Mouse (Mus musculus): ENCODE results near the gene Hoga1. TPM values are rescaled to one million over a fixed set of nuclear protein-coding genes. Genes with fewer than 3 reads are reported as not detected.
"Not testable (repeated sequence)": the region's sequence is repeated elsewhere in the genome, so short reads cannot be mapped to it uniquely, and the experiment has no call there.

Gene Hoga1
- polyA plus RNA-seq, 1 experiment from 2014 or later: 1.3 TPM

- no peak overlapping the region for H3K4me2 ChIP-seq (ENCODE audit: low read length)
- no peak overlapping the region for H3K9ac ChIP-seq (replicated peaks; ENCODE audit: low read length)
Measured at GRCm38 (mm10) chr19:42071886-42072608, 26.6 kb downstream of the Hoga1 start.

GRCm38 (mm10) chr19:42072802-42073201 is 27.4 kb downstream of the Hoga1 start:
- H3K27me3 ChIP-seq (ENCODE audit: control insufficient read depth, insufficient read depth, low read length): no peaks in the 10 kb centered on the region
- H3K9ac ChIP-seq (replicated peaks; ENCODE audit: low read length): no peak overlapping the region
- no peak overlapping the region for H3K4me2 ChIP-seq (ENCODE audit: low read length)
- no peak overlapping the region for H3K4me3 ChIP-seq (replicated peaks; ENCODE audit: low read depth, low read length)
- H3K9me3 ChIP-seq (ENCODE audit: control insufficient read depth, low read length): no peaks in the 10 kb centered on the region
- WGBS: 79% methylated on average over 7 of the region's 7 CpGs
- H3K36me3 ChIP-seq (ENCODE audit: control insufficient read depth, insufficient read depth, low read length): peaks cover 40% of the 10 kb centered on the region
- no peak overlapping the region for H3K27ac ChIP-seq (replicated peaks; ENCODE audit: low read depth, low read length)
- no peak for ATAC-seq (ENCODE audit: low FRiP score, low TSS enrichment)
- no peak for DNase-seq
- no peaks in the 10 kb centered on the region for H3K4me1 ChIP-seq (ENCODE audit: control insufficient read depth, insufficient read depth, low read length)

More at GRCm38 (mm10) chr19:42071886-42072608, 26.6 kb downstream of the Hoga1 start:
- ATAC-seq (ENCODE audit: low FRiP score, low TSS enrichment) (no peak), DNase-seq (no peak)
- Histone ChIP-seq H3K9me3 (ENCODE audit: control insufficient read depth, low read length) (no peaks in the 10 kb centered on the region), H3K27me3 (ENCODE audit: control insufficient read depth, insufficient read depth, low read length) (no peaks in the 10 kb centered on the region), H3K36me3 (ENCODE audit: control insufficient read depth, insufficient read depth, low read length) (peaks cover 36% of the 10 kb centered on the region), H3K4me3 (replicated peaks; ENCODE audit: low read depth, low read length) (no peak overlapping the region), H3K4me1 (ENCODE audit: control insufficient read depth, insufficient read depth, low read length) (no peaks in the 10 kb centered on the region), H3K27ac (replicated peaks; ENCODE audit: low read depth, low read length) (no peak overlapping the region)
- WGBS: 85% methylated on average over 15 of the region's 15 CpGs

GRCm38 (mm10) chr19:42075051-42075450 is 29.6 kb downstream of the Hoga1 start:
- Histone ChIP-seq H3K4me1 (ENCODE audit: control insufficient read depth, insufficient read depth, low read length) (no peaks in the 10 kb centered on the region), H3K9ac (replicated peaks; ENCODE audit: low read length) (no peak overlapping the region), H3K27ac (replicated peaks; ENCODE audit: low read depth, low read length) (no peak overlapping the region), H3K9me3 (ENCODE audit: control insufficient read depth, low read length) (no peaks in the 10 kb centered on the region), H3K36me3 (ENCODE audit: control insufficient read depth, insufficient read depth, low read length) (peaks cover 52% of the 10 kb centered on the region), H3K4me3 (replicated peaks; ENCODE audit: low read depth, low read length) (no peak overlapping the region), H3K4me2 (ENCODE audit: low read length) (no peak overlapping the region), H3K27me3 (ENCODE audit: control insufficient read depth, insufficient read depth, low read length) (no peaks in the 10 kb centered on the region)
- 82% methylated on average over 2 of the region's 2 CpGs for WGBS
- no peak for DNase-seq
- no peak for ATAC-seq (ENCODE audit: low FRiP score, low TSS enrichment)

- ATAC-seq (ENCODE audit: low FRiP score, low TSS enrichment) (no peak), DNase-seq (no peak)
- H3K27ac ChIP-seq (replicated peaks; ENCODE audit: low read depth, low read length): no peak overlapping the region
- no peak overlapping the region for H3K4me3 ChIP-seq (replicated peaks; ENCODE audit: low read depth, low read length)
- WGBS: 89% methylated on average over 16 of the region's 16 CpGs
- H3K9me3 ChIP-seq (ENCODE audit: control insufficient read depth, low read length): no peaks in the 10 kb centered on the region
- no peaks in the 10 kb centered on the region for H3K4me1 ChIP-seq (ENCODE audit: control insufficient read depth, insufficient read depth, low read length)
- H3K9ac ChIP-seq (replicated peaks; ENCODE audit: low read length): no peak overlapping the region
- H3K36me3 ChIP-seq (ENCODE audit: control insufficient read depth, insufficient read depth, low read length): peaks cover 52% of the 10 kb centered on the region
- no peaks in the 10 kb centered on the region for H3K27me3 ChIP-seq (ENCODE audit: control insufficient read depth, insufficient read depth, low read length)
- H3K4me2 ChIP-seq (ENCODE audit: low read length): no peak overlapping the region
Measured at GRCm38 (mm10) chr19:42075992-42076391, 30.6 kb downstream of the Hoga1 start.

GRCm38 (mm10) chr19:42078566-42078965 is 33.2 kb downstream of the Hoga1 start:
- Histone ChIP-seq H3K27ac (replicated peaks; ENCODE audit: low read depth, low read length) (no peak overlapping the region), H3K4me1 (ENCODE audit: control insufficient read depth, insufficient read depth, low read length) (no peaks in the 10 kb centered on the region), H3K9me3 (ENCODE audit: control insufficient read depth, low read length) (no peaks in the 10 kb centered on the region), H3K27me3 (ENCODE audit: control insufficient read depth, insufficient read depth, low read length) (no peaks in the 10 kb centered on the region), H3K9ac (replicated peaks; ENCODE audit: low read length) (no peak overlapping the region), H3K4me2 (ENCODE audit: low read length) (no peak overlapping the region), H3K36me3 (ENCODE audit: control insufficient read depth, insufficient read depth, low read length) (peaks cover 47% of the 10 kb centered on the region), H3K4me3 (replicated peaks; ENCODE audit: low read depth, low read length) (no peak overlapping the region)
- no peak for ATAC-seq (ENCODE audit: low FRiP score, low TSS enrichment)
- DNase-seq: no peak
- 95% methylated on average over 8 of the region's 8 CpGs for WGBS

- no peak overlapping the region for H3K4me3 ChIP-seq (replicated peaks; ENCODE audit: low read depth, low read length)
- H3K27me3 ChIP-seq (ENCODE audit: control insufficient read depth, insufficient read depth, low read length): no peaks in the 10 kb centered on the region
- ATAC-seq (ENCODE audit: low FRiP score, low TSS enrichment) (no peak), DNase-seq (no peak)
- H3K4me1 ChIP-seq (ENCODE audit: control insufficient read depth, insufficient read depth, low read length): no peaks in the 10 kb centered on the region
- H3K4me2 ChIP-seq (ENCODE audit: low read length): no peak overlapping the region
- peaks cover 44% of the 10 kb centered on the region for H3K36me3 ChIP-seq (ENCODE audit: control insufficient read depth, insufficient read depth, low read length)
- H3K27ac ChIP-seq (replicated peaks; ENCODE audit: low read depth, low read length): no peak overlapping the region
- H3K9me3 ChIP-seq (ENCODE audit: control insufficient read depth, low read length): no peaks in the 10 kb centered on the region
- no peak overlapping the region for H3K9ac ChIP-seq (replicated peaks; ENCODE audit: low read length)
- WGBS: 95% methylated on average over 12 of the region's 12 CpGs
Measured at GRCm38 (mm10) chr19:42079006-42079405, 33.6 kb downstream of the Hoga1 start.

- H3K9ac ChIP-seq (replicated peaks; ENCODE audit: low read length): no peak overlapping the region
- H3K9me3 ChIP-seq (ENCODE audit: control insufficient read depth, low read length): no peaks in the 10 kb centered on the region
- no peak overlapping the region for H3K27ac ChIP-seq (replicated peaks; ENCODE audit: low read depth, low read length)
- H3K4me1 ChIP-seq (ENCODE audit: control insufficient read depth, insufficient read depth, low read length): no peaks in the 10 kb centered on the region
- H3K4me2 ChIP-seq (ENCODE audit: low read length): no peak overlapping the region
- H3K4me3 ChIP-seq (replicated peaks; ENCODE audit: low read depth, low read length): no peak overlapping the region
- H3K36me3 ChIP-seq (ENCODE audit: control insufficient read depth, insufficient read depth, low read length): peaks cover 35% of the 10 kb centered on the region
- H3K27me3 ChIP-seq (ENCODE audit: control insufficient read depth, insufficient read depth, low read length): no peaks in the 10 kb centered on the region
- 77% methylated on average over 5 of the region's 5 CpGs for WGBS
- ATAC-seq (ENCODE audit: low FRiP score, low TSS enrichment) (no peak), DNase-seq (no peak)
Measured at GRCm38 (mm10) chr19:42079950-42080349, 34.5 kb downstream of the Hoga1 start.

GRCm38 (mm10) chr19:42080469-42080868 is 35.1 kb downstream of the Hoga1 start:
- Histone ChIP-seq H3K4me1 (ENCODE audit: control insufficient read depth, insufficient read depth, low read length) (no peaks in the 10 kb centered on the region), H3K27me3 (ENCODE audit: control insufficient read depth, insufficient read depth, low read length) (no peaks in the 10 kb centered on the region), H3K9me3 (ENCODE audit: control insufficient read depth, low read length) (no peaks in the 10 kb centered on the region), H3K9ac (replicated peaks; ENCODE audit: low read length) (no peak overlapping the region), H3K27ac (replicated peaks; ENCODE audit: low read depth, low read length) (no peak overlapping the region), H3K4me3 (replicated peaks; ENCODE audit: low read depth, low read length) (no peak overlapping the region), H3K4me2 (ENCODE audit: low read length) (no peak overlapping the region), H3K36me3 (ENCODE audit: control insufficient read depth, insufficient read depth, low read length) (peaks cover 30% of the 10 kb centered on the region)
- DNase-seq (no peak), ATAC-seq (ENCODE audit: low FRiP score, low TSS enrichment) (no peak)
- WGBS: 69% methylated on average over 11 of the region's 11 CpGs

- not testable (repeated sequence) for H3K27ac ChIP-seq (replicated peaks; ENCODE audit: low read depth, low read length); DNase-seq; H3K9me3 ChIP-seq (ENCODE audit: control insufficient read depth, low read length); H3K9ac ChIP-seq (replicated peaks; ENCODE audit: low read length); H3K27me3 ChIP-seq (ENCODE audit: control insufficient read depth, insufficient read depth, low read length); ATAC-seq (ENCODE audit: low FRiP score, low TSS enrichment); H3K4me3 ChIP-seq (replicated peaks; ENCODE audit: low read depth, low read length); H3K4me2 ChIP-seq (ENCODE audit: low read length); H3K4me1 ChIP-seq (ENCODE audit: control insufficient read depth, insufficient read depth, low read length)
- WGBS: 95% methylated on average over 5 of the region's 5 CpGs
- peaks cover 18% of the 10 kb centered on the region for H3K36me3 ChIP-seq (ENCODE audit: control insufficient read depth, insufficient read depth, low read length)
Measured at GRCm38 (mm10) chr19:42081613-42082012, 36.2 kb downstream of the Hoga1 start.

All from midbrain, embryonic 14.5 days (tissue).